Mouse (Mus musculus) Patski (cell line): Measurements from ENCODE around the gene Ly6g6f. TPM values are rescaled to one million over a fixed set of nuclear protein-coding genes. Genes with fewer than 3 reads are reported as not detected.

Source experiments
- ATAC-seq: fragments of 100-300 bp; one replicate; pipeline ENCODE4 v1.8.0; 2021
- CTCF ChIA-PET: fragments of 350-600 bp; sonication (Branson Sonifier 250); formaldehyde crosslinking; loops from one replicate; lab custom pipeline; 2022; ENCODE audit warnings: inconsistent platforms; lab: Charles Lee
- POLR2A ChIA-PET: fragments of 350-600 bp; sonication (Branson Sonifier 250); formaldehyde crosslinking; loops from one replicate; lab custom pipeline; 2022; ENCODE audit warnings: antibody characterized with exemption, inconsistent platforms; lab: Charles Lee
- DNase-seq: peaks from one replicate; pipeline ENCODE4 v3.0.0-alpha.2; 2011; ENCODE audit warnings: low read depth, low spot score
- H3K27me3 ChIP-seq: fragments of 371-371 bp; one replicate; pipeline ENCODE4 v1.5.1; 2021
- CTCF ChIP-seq: fragments of 100-300 bp; IDR thresholded peaks from one replicate; pipeline ENCODE4 v1.5.1; 2021
- in situ Hi-C: fragments of 300-500 bp; cut with MboI; formaldehyde crosslinking; loops from 3 replicates; pipeline ENCODE4 v1.11.1; 2018; ENCODE audit warnings: low pct_unique_long_range_greater_than_20kb, mixed read lengths
- polyA plus RNA-seq: library from polyadenylated mRNA; unstranded; gene quantifications from one replicate; pipeline ENCODE4 v1.2.3, GENCODE M21; 2021

Gene Ly6g6f
- polyA plus RNA-seq, 1 experiment from 2014 or later, result not detected

DNA sequence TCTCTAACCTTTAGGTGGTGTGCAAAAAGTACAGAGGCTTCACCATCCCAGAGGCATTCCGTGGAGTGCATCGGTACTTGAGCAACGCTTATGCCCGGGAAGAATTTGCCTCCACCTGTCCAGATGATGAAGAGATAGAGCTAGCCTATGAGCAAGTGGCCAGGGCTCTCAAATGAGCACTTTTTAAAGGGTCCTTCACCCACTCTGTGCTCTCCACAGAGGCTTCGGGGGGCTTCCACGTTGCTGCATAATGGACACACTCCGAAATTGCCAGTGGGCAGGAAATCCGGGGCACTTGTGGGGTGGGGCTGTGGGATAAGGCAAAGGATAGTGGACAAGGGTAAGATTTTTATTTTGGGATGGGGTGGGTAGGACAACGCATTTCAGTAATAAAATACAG lies 27.1 kb downstream of the Ly6g6f start:
- H3K27me3 ChIP-seq, result no peaks in the 10 kb centered on the region
- DNase-seq (no peak), ATAC-seq (no peak)
- ChIA-PET CTCF (interaction anchor here (1.1 kb wide), 1 partner anchor 17 kb away, joined by 3 read pairs; no protein-coding TSS in a partner anchor), POLR2A (interaction anchor here (0.7 to 1.8 kb wide), 5 partner anchors 9 to 48 kb away, joined by 4 to 9 read pairs (median 4); partner anchors contain the start of gene Clic1)
- no peak for TF ChIP-seq CTCF
- in situ Hi-C loops, result no loop called here

- ATAC-seq, result no peak
- POLR2A ChIA-PET, result interaction anchor here (0.9 kb wide), 1 partner anchor 27 kb away, joined by 4 read pairs; no protein-coding TSS in a partner anchor
- TF ChIP-seq CTCF, result no peak
- no peaks in the 10 kb centered on the region for H3K27me3 ChIP-seq
- CTCF ChIA-PET, result no interaction called here
- in situ Hi-C loops, result no loop called here
- no peak for DNase-seq
These were observed 28.3 kb downstream of the Ly6g6f start for GRCm38 (mm10) chr17:35057090-35057489.

- in situ Hi-C loops, result no loop called here
- no peak for DNase-seq
- CTCF ChIA-PET, result interaction anchor here (0.9 kb wide), 1 partner anchor 32 kb away, joined by 3 read pairs; no protein-coding TSS in a partner anchor
- H3K27me3 ChIP-seq, result no peaks in the 10 kb centered on the region
- POLR2A ChIA-PET, result no interaction called here
- ATAC-seq, result no peak
- TF ChIP-seq CTCF, result no peak
These were observed 29.5 kb downstream of the Ly6g6f start for GRCm38 (mm10) chr17:35055691-35056495.

DNA sequence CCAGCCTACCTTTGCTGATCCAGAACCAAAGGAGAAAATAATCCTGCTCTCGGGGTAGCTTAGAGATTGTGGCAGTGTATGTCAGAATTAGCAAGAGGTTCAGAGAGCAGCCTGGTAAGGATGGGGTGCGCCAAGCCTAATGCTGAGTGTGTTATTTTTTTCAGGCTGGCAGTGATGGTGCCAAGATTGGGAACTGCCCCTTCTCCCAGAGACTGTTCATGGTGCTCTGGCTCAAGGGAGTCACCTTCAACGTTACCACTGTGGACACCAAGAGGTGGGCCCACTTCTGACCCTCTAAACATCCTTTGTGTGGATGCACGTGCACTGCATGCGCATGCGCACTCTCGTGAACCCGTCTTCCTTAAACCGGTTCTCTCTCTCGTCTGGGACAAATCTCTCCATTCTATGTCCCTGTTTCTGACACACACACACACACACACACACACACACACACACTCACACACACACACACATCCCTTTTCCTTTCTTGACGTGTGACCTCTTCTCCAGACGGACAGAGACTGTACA lies 33.1 kb downstream of the Ly6g6f start:
- CTCF ChIA-PET, result interaction anchor here (0.9 kb wide), 1 partner anchor 31 kb away, joined by 4 read pairs; no protein-coding TSS in a partner anchor
- no peaks in the 10 kb centered on the region for H3K27me3 ChIP-seq
- ATAC-seq (no peak), DNase-seq (no peak)
- in situ Hi-C loops, result no loop called here
- POLR2A ChIA-PET, result interaction anchor here (0.8 to 1.8 kb wide), 5 partner anchors 8 to 59 kb away, joined by 3 to 9 read pairs (median 4); no protein-coding TSS in a partner anchor
- TF ChIP-seq CTCF, result no peak

- DNase-seq (no peak), ATAC-seq (peak; percentile 48)
- in situ Hi-C loops, result no loop called here
- no peaks in the 10 kb centered on the region for H3K27me3 ChIP-seq
- CTCF ChIA-PET, result interaction anchor here (0.6 to 1.1 kb wide), 3 partner anchors 9 to 30 kb away, joined by 3 to 4 read pairs (median 3); no protein-coding TSS in a partner anchor
- TF ChIP-seq CTCF, result no peak
- POLR2A ChIA-PET, result interaction anchor here (0.7 to 1.8 kb wide), 7 partner anchors 8 to 94 kb away, joined by 3 to 9 read pairs (median 3); no protein-coding TSS in a partner anchor
These were observed 34.0 kb downstream of the Ly6g6f start for GRCm38 (mm10) chr17:35051156-35052086.

- DNase-seq (no peak), ATAC-seq (peak; percentile 28)
- POLR2A ChIA-PET, result interaction anchor here (0.7 to 1.2 kb wide), 4 partner anchors 9 to 50 kb away, joined by 3 to 4 read pairs (median 3); partner anchors contain the start of gene Ddah2
- CTCF ChIA-PET, result interaction anchor here (1.9 kb wide), 1 partner anchor 29 kb away, joined by 6 read pairs; no protein-coding TSS in a partner anchor
- TF ChIP-seq CTCF, result no peak
- in situ Hi-C loops, result no loop called here
- no peaks in the 10 kb centered on the region for H3K27me3 ChIP-seq
These were observed 35.2 kb downstream of the Ly6g6f start for GRCm38 (mm10) chr17:35050126-35050750.

DNA sequence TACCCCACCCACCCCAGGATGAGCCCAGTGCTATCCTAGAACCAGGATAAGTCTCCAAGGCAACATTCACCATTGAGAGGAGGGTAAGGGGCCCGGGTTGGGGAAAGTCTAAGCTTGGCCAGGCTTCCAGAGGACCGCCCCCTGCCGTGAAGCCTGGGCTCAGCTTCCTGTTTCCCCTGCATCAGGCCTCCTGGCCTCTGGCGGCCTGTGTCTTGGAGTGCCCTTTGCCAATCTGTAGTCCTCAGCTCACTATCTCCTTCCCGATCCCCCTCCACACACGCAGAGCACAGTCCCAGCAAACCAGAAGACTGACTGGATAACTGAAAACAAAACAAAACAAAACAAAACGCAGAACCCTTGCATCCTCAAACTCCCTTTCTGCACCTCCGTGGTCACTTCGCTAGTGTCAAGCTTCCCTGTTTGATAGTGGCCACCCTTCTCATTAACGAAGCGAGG lies 35.8 kb downstream of the Ly6g6f start, which contains the start of gene Clic1:
Gene Clic1, plus strand, starts transcription at position 406 of the 456 bp plus-strand sequence.
- ChIA-PET CTCF (interaction anchor here (0.6 to 1.9 kb wide), 3 partner anchors 20 to 40 kb away, joined by 3 to 6 read pairs (median 3); no protein-coding TSS in a partner anchor), POLR2A (interaction anchor here (0.7 to 1.2 kb wide), 4 partner anchors 9 to 49 kb away, joined by 3 to 4 read pairs (median 3); partner anchors contain the start of gene Ddah2)
- in situ Hi-C loops, result no loop called here
- DNase-seq (no peak), ATAC-seq (no peak)
- no peaks in the 10 kb centered on the region for H3K27me3 ChIP-seq
- TF ChIP-seq CTCF, result no peak

GRCm38 (mm10) chr17:35048932-35049440 lies 36.4 kb downstream of the Ly6g6f start:
- POLR2A ChIA-PET, result interaction anchor here (1.2 kb wide), 1 partner anchor 10 kb away, joined by 4 read pairs; the partner anchor contains the start of gene Ddah2
- DNase-seq (no peak), ATAC-seq (no peak)
- H3K27me3 ChIP-seq, result no peaks in the 10 kb centered on the region
- in situ Hi-C loops, result no loop called here
- CTCF ChIA-PET, result interaction anchor here (0.6 to 1.9 kb wide), 3 partner anchors 19 to 40 kb away, joined by 3 to 6 read pairs (median 3); no protein-coding TSS in a partner anchor
- no peak for TF ChIP-seq CTCF
